Mouse (Mus musculus): Measurements from ENCODE around the gene Osbp2.

The Osbp2 gene

GRCm38 (mm10) chr11:3862661-3863453 lies 846 bp downstream of the Osbp2 start:
- intact Hi-C loops (cut with DNase I) = no loop called here

GRCm38 (mm10) chr11:3860361-3860760 lies 3.3 kb downstream of the Osbp2 start:
- intact Hi-C loops (cut with DNase I) = no loop called here

- intact Hi-C loops (cut with DNase I) = no loop called here
Observed at GRCm38 (mm10) chr11:3859778-3860177, 3.9 kb downstream of the Osbp2 start.

GRCm38 (mm10) chr11:3857902-3858301 lies 5.8 kb downstream of the Osbp2 start:
- intact Hi-C loops (cut with DNase I) = no loop called here

GRCm38 (mm10) chr11:3855846-3856245 lies 7.9 kb downstream of the Osbp2 start:
- intact Hi-C loops (cut with DNase I) = no loop called here

- intact Hi-C loops (cut with DNase I) = no loop called here
Observed at GRCm38 (mm10) chr11:3854156-3854555, 9.5 kb downstream of the Osbp2 start.

GRCm38 (mm10) chr11:3853481-3854034 lies 10.1 kb downstream of the Osbp2 start:
- intact Hi-C loops (cut with DNase I) = no loop called here

- intact Hi-C loops (cut with DNase I) = no loop called here
Observed at GRCm38 (mm10) chr11:3853031-3853430, 10.7 kb downstream of the Osbp2 start.

- intact Hi-C loops (cut with DNase I) = no loop called here
Observed at GRCm38 (mm10) chr11:3851872-3852271, 11.8 kb downstream of the Osbp2 start.

GRCm38 (mm10) chr11:3850746-3851277 lies 12.9 kb downstream of the Osbp2 start:
- intact Hi-C loops (cut with DNase I) = no loop called here

GRCm38 (mm10) chr11:3850315-3850614 lies 13.4 kb downstream of the Osbp2 start:
- intact Hi-C loops (cut with DNase I) = no loop called here

- intact Hi-C loops (cut with DNase I) = no loop called here
Observed at GRCm38 (mm10) chr11:3849469-3850314, 14.0 kb downstream of the Osbp2 start.

- intact Hi-C loops (cut with DNase I) = no loop called here
Observed at GRCm38 (mm10) chr11:3846351-3846750, 17.4 kb downstream of the Osbp2 start.

- intact Hi-C loops (cut with DNase I) = no loop called here
Observed at GRCm38 (mm10) chr11:3843943-3844734, 19.6 kb downstream of the Osbp2 start.

- intact Hi-C loops (cut with DNase I) = no loop called here
Observed at GRCm38 (mm10) chr11:3835271-3835670, 28.4 kb downstream of the Osbp2 start.

- intact Hi-C loops (cut with DNase I) = no loop called here
Observed at GRCm38 (mm10) chr11:3834421-3835098, 29.1 kb downstream of the Osbp2 start.

- intact Hi-C loops (cut with DNase I) = no loop called here
Observed at GRCm38 (mm10) chr11:3833544-3834420, 29.9 kb downstream of the Osbp2 start.

- intact Hi-C loops (cut with DNase I) = no loop called here
Observed at GRCm38 (mm10) chr11:3832193-3832901, 31.4 kb downstream of the Osbp2 start.

- intact Hi-C loops (cut with DNase I) = no loop called here
Observed at GRCm38 (mm10) chr11:3829736-3830135, 34.0 kb downstream of the Osbp2 start.
